Mouse (Mus musculus) central nervous system, embryonic 18 days (tissue): ENCODE measurements around the gene Hcrtr1. TPM values are rescaled to one million over a fixed set of nuclear protein-coding genes. Genes with fewer than 3 reads are reported as not detected.

Source experiments
- polyA plus RNA-seq: library from polyadenylated mRNA; depleted of rRNA; stranded (reverse); fragments of >200 nt; gene quantifications from 2 replicates; pipeline ENCODE4 v1.2.3, GENCODE M21; 2012; rRNA removed

The Hcrtr1 gene
- 6.9 and 8.1 TPM in 2 replicates for polyA plus RNA-seq

DNA sequence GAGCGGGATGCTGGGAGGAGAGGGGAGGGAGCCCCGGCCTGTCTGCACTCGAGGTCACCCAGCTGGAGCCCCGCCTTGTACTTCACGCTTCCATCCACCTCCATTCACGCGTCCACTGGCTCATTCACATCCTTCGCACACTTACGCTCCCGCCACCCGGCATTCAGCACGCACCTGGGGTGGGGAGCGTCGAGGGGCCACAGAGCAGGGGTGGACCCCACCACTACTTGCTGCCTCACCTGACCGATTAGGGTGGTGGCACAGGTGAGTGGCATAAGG is at the start of gene Hcrtr1:
TSS of gene Hcrtr1 (minus strand) at position 146 of the 279 bp plus-strand sequence.

DNA sequence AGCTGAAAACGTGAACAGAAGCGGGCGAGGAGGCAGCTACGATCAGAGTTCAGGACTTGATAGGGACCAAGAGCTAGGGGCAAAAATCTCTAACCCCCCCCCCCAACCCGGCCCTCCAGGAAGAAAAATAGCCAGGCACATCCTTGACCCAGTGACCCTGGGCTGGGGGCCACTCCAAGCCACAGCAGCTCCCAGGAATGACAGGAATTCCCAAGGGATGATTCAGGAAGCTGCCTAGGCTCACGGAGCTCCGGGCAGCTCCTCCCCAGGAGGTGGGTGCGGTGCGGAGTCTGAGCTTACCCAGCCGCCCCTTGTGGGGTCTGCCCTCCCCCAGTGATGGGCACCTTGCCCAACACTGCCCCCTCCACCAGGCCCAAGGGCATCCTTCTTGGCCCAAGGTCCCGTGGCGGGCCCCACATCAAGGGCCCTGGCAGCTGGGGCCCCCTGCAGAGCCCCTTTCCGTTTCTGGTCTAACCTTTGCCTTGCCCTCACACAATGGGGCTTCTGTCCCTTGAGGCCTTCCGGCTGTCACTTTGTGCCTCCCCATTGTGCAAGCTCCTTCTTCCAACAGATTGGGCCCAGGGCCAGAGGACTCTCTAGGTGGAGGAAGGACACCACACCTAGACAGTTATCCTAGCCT is 36.0 kb upstream of the Hcrtr1 start, which contains the start of gene Tinagl1:
TSS of gene Tinagl1 (minus strand) at position 51 of the 640 bp plus-strand sequence.

DNA sequence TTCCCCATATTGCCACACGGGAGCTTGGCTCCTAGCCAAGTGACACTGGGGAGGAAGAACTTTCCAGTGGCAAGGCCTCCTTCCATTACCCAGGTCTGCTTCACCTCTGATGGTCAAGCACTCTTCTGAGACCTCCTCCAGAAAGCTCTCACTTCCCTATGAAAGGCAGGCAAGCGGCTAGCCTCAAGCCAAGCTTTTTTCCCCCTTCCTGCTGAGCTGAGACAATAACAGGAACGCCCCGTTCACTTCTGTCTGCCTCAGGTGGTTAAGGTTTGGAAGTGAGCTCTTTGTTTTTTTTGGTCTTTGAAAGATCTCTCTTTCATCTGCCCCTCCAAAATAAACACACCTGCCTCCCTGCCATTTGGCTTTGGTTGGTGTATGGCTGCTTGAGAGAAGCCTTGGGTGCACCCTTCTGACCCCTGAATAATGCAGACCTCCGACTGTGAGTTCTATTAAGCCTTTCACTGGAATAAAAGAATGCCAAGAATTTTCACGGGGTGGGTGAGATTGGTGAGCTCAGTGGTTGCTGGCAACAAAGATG is 37.0 kb downstream of the Hcrtr1 start, which contains the start of gene Pef1:
TSS of gene Pef1 (plus strand) at position 448 of the 541 bp plus-strand sequence.

Other genes with a start within 250 kb of the Hcrtr1 start
- gene Spocd1, start 210.1 kb downstream of the Hcrtr1 start, polyA plus RNA-seq: 0.06 and 0.09 TPM in 2 replicates
- 137 and 156 TPM in 2 replicates for gene Adgrb2, start 154.5 kb downstream of the Hcrtr1 start, polyA plus RNA-seq
- 22.3 and 41.6 TPM in 2 replicates for gene Col16a1, start 91.5 kb downstream of the Hcrtr1 start, polyA plus RNA-seq
- 53.3 and 56.2 TPM in 2 replicates for gene Pef1, start 36.8 kb downstream of the Hcrtr1 start, polyA plus RNA-seq
- 7.3 and 7.5 TPM in 2 replicates for gene Tinagl1, start 35.8 kb upstream of the Hcrtr1 start, polyA plus RNA-seq
- gene Gm853, start 83.0 kb upstream of the Hcrtr1 start, polyA plus RNA-seq: 0.06 and 0.29 TPM in 2 replicates
- 36.8 and 39.9 TPM in 2 replicates for gene Serinc2, start 139.8 kb upstream of the Hcrtr1 start, polyA plus RNA-seq
- 236 and 273 TPM in 2 replicates for gene Fabp3, start 169.2 kb upstream of the Hcrtr1 start, polyA plus RNA-seq
- gene Gm10570, start 169.3 kb upstream of the Hcrtr1 start, polyA plus RNA-seq: 0.34 and 0.99 TPM in 2 replicates
- 45.7 and 48.3 TPM in 2 replicates for gene Zcchc17, start 220.6 kb upstream of the Hcrtr1 start, polyA plus RNA-seq
- gene Snrnp40, start 220.8 kb upstream of the Hcrtr1 start, polyA plus RNA-seq: 72.4 and 73.4 TPM in 2 replicates